Mouse (Mus musculus): Measurements from ENCODE around the gene Mrps22. TPM values are rescaled to one million over a fixed set of nuclear protein-coding genes. Genes with fewer than 3 reads are reported as not detected.
A peak's percentile ranks its signal among the peaks of the same experiment; 100 is the strongest.

Mrps22 gene
- polyA plus RNA-seq (2015; fragmentation: Nextera tagmentation; extraction: Ambion mirVana) = 60.7 and 62.6 TPM in 2 replicates

DNA sequence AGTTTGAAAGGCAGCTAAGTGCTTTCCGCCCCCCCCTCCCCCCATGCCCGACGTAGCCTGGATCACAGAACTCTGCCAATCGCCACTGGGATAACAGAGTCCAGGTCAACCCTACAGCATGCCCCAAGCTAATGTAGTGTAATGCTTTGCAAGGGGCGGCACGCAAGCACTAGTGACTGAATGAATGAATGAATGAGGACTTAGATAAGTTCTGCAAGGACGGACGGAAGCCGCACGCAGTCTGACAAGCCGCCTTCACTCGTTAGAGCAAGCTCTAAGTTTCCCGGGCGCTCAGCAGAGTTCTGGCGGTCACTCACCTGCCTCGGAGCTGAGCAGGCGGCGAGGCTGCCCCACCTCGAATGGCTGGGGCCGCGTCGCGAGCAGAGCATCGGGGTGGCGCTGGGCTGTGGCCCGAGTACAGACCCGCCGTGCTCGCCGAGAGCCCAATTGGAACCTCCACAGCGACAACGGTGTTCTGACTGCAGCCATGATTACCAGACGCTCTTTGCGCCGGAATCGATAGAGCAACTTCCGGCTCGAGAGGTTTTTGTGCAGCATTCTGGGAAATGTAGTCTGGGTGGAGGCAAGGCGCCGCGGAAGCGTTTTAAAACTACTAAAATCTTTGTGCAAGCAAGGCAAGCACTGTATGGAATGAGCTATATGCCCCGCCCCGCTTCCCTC lies at the start of gene Mrps22:
TSS of gene Mrps22 (minus strand) at position 505 of the 681 bp plus-strand sequence.
- WGBS = under 1% methylated on average over 44 of the region's 44 CpGs
- H3K27me3 ChIP-seq = no peaks in the 10 kb centered on the region
- H3K4me2 ChIP-seq (replicated peaks) = peak within 1 kb of the TSS; percentile 94
- peak; percentile 95 for ATAC-seq (ENCODE audit: low FRiP score, low read depth)
- no peaks in the 10 kb centered on the region for H3K9me3 ChIP-seq
- H3K4me1 ChIP-seq = peaks cover 13% of the 10 kb centered on the region
- H3K9ac ChIP-seq = peak within 1 kb of the TSS; percentile 88
- H3K36me3 ChIP-seq = peaks cover 26% of the 10 kb centered on the region
- peak within 1 kb of the TSS; percentile 82 for H3K4me3 ChIP-seq
- 0 out of 2 replicates have a peak within 1 kb of the TSS, but pooled peaks have one; percentile 16 for H3K27ac ChIP-seq

GRCm38 (mm10) chr9:98650547-98650946 lies 49.1 kb upstream of the Mrps22 start:
- Histone ChIP-seq H3K4me2 (replicated peaks) (no peak overlapping the region), H3K4me3 (no peak overlapping the region), H3K4me1 (0 out of 2 replicates have a peak, but pooled peaks cover 4% of the 10 kb centered on the region), H3K27me3 (peaks cover 5% of the 10 kb centered on the region; the same call in 1 of the 2 replicates), H3K36me3 (no peaks in the 10 kb centered on the region), H3K9me3 (no peaks in the 10 kb centered on the region), H3K9ac (no peak overlapping the region), H3K27ac (no peak overlapping the region)
- ATAC-seq (ENCODE audit: low FRiP score, low read depth) = no peak
- WGBS = 31% methylated on average over 8 of the region's 8 CpGs

DNA sequence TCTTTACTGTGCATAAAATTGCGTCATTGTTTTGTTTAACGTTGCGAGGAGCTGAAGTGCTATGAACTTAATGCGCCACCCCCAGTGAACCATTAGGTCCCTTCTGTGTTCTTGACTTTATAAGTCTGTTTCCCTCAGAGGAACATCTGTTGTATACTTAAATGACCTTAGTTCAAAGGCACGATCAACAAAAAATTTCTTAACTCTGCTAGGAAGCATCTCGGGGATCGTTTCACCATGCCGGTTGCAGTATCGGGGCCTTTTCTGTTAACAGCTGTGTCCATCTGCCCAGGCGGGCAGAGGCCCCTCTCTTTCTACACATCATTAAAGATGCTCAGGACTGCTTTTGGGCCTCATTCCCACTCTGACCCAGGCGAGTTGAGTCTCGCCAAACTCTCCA lies 46.0 kb upstream of the Mrps22 start:
- peaks cover 14% of the 10 kb centered on the region for H3K27me3 ChIP-seq
- H3K27ac ChIP-seq = no peak overlapping the region
- H3K36me3 ChIP-seq = no peaks in the 10 kb centered on the region
- H3K4me3 ChIP-seq = no peak overlapping the region
- WGBS = 44% methylated on average over 12 of the region's 12 CpGs
- H3K9ac ChIP-seq = no peak overlapping the region
- 0 out of 2 replicates have a peak, but pooled peaks cover 4% of the 10 kb centered on the region for H3K4me1 ChIP-seq
- no peaks in the 10 kb centered on the region for H3K9me3 ChIP-seq
- no peak for ATAC-seq (ENCODE audit: low FRiP score, low read depth)
- no peak overlapping the region for H3K4me2 ChIP-seq (replicated peaks)

DNA sequence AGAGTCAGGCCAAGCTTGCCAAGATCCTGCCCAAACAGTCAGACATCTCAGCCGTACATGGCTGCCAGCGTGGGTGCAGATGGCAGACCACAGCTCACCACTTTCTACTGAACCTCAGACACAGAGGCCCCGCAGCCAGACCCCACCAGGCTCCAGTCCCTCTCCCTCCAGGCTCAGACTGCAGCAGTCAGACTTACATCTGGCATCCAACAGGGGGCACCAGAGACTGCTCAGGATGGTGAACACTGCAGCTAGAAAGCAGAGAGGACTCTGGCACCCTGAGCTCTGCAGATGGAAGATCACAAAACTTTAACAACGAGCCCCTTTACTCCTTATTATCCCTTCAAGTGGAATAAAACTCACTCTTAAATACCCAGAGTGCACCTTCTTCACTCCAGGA lies 44.3 kb upstream of the Mrps22 start:
- peak; percentile 87 for ATAC-seq (ENCODE audit: low FRiP score, low read depth)
- Histone ChIP-seq H3K4me3 (no peak overlapping the region), H3K4me1 (0 out of 2 replicates have a peak, but pooled peaks cover 4% of the 10 kb centered on the region), H3K9me3 (no peaks in the 10 kb centered on the region), H3K9ac (no peak overlapping the region), H3K27ac (no peak overlapping the region), H3K27me3 (peaks cover 14% of the 10 kb centered on the region), H3K4me2 (replicated peaks) (no peak overlapping the region), H3K36me3 (no peaks in the 10 kb centered on the region)
- 21% methylated on average over 4 of the region's 4 CpGs for WGBS

DNA sequence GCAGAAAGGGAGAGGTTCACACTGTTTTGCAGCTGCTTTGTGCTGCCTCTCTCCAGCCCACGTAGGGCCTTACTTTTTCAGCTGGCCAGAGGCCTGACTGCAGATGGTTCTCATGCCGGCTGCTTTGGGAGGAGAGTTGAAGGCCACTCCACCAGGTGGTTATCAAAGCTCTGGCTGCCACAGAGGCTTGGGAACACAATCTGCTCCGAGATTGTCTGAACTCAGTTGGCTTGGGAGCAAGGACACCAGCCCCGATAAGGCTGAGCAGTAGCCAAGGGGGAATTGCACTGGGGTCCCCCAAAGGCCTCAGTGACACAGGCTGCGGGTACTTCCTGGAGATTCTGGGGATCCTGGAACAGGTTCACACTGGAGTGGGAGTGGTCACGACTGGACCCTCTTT lies 40.7 kb upstream of the Mrps22 start:
- WGBS = 81% methylated on average over 6 of the region's 6 CpGs

DNA sequence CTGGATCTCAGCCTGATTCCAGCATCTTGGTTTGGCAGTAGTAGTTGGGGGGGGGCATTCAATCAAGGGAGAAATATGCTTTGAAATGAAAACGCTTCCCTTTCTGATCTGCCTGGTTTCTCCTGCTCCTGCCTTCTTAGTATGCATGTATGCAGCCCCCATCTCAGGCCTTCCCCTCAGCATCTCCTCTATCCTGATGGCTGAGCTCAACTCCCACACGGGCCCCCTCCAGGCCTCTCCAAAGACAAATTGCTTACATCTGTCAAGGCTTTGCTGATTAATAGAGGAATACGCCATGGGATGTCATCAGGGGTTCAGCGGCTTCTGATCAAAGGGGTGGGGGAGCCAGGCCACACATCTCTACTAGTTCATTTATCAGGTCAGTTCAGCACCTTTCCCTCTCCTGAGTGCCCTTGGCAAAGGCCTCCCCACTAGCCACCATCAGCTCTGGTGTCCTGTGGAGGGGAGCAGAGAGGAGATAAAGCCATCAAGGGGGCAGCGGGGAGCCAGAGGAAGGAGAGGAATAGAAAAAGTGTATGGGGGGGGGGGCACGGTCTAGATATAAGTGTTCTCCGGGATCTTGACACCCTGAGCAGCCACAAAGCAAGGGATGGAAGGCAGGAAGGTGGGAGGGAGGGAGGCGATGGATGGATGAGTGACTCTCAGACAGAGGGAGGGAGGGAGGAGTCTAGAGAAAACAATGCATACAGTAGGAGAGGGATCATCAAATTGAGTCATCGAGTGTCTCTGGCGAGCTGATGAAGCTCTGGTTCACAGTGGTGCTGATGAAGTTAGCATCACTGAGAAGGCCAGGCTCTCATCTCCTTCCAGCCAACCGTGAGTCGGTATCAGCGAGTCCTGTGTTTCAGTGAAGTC lies 32.1 kb upstream of the Mrps22 start:
- H3K4me3 ChIP-seq = no peak overlapping the region
- peaks cover 7% of the 10 kb centered on the region for H3K4me1 ChIP-seq
- no peak overlapping the region for H3K4me2 ChIP-seq (replicated peaks)
- peaks cover 3% of the 10 kb centered on the region; the same call in 1 of the 2 replicates for H3K9me3 ChIP-seq
- no peak overlapping the region for H3K9ac ChIP-seq
- ATAC-seq (ENCODE audit: low FRiP score, low read depth) = no peak
- H3K27ac ChIP-seq = no peak overlapping the region
- H3K36me3 ChIP-seq = no peaks in the 10 kb centered on the region
- WGBS = 69% methylated on average over 13 of the region's 13 CpGs
- no peaks in the 10 kb centered on the region; the same call in 1 of the 2 replicates for H3K27me3 ChIP-seq

More for the DNA sequence above, 40.7 kb upstream of the Mrps22 start:
- no peak overlapping the region for H3K9ac ChIP-seq
- H3K27ac ChIP-seq = no peak overlapping the region
- H3K36me3 ChIP-seq = no peaks in the 10 kb centered on the region
- no peak overlapping the region for H3K4me2 ChIP-seq (replicated peaks)
- no peaks in the 10 kb centered on the region for H3K4me1 ChIP-seq
- ATAC-seq (ENCODE audit: low FRiP score, low read depth) = no peak
- no peak overlapping the region for H3K4me3 ChIP-seq
- H3K27me3 ChIP-seq = peaks cover 9% of the 10 kb centered on the region
- peaks cover 3% of the 10 kb centered on the region; the same call in 1 of the 2 replicates for H3K9me3 ChIP-seq

DNA sequence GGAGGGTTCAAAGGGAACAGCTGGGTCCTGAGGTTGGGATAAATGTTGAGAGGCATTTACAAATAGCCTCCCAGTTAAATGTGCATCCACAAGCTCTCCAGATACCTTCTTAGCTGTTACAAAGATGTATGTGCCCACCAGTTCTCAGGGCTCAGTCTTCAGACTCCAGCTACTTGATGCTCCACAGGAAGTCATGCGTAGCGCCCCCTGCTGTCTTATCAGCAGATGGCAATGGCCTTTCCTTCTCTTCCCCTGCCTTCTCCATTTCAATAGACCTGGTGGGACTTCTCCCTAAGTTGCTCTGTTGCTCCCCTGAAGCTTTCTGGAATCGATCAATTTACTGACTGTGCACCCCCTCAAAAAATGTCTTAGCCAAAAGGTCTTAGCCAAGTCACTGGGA lies 27.0 kb upstream of the Mrps22 start:
- no peak overlapping the region for H3K4me2 ChIP-seq (replicated peaks)
- H3K27me3 ChIP-seq = peaks cover 9% of the 10 kb centered on the region; the same call in 1 of the 2 replicates
- H3K4me1 ChIP-seq = peaks cover 7% of the 10 kb centered on the region
- H3K4me3 ChIP-seq = no peak overlapping the region
- H3K27ac ChIP-seq = no peak overlapping the region
- no peaks in the 10 kb centered on the region for H3K9me3 ChIP-seq
- no peak for ATAC-seq (ENCODE audit: low FRiP score, low read depth)
- no peak overlapping the region for H3K9ac ChIP-seq
- no peaks in the 10 kb centered on the region for H3K36me3 ChIP-seq
- WGBS = 42% methylated on average over 3 of the region's 3 CpGs

GRCm38 (mm10) chr9:98604896-98605295 lies 3.4 kb upstream of the Mrps22 start:
- no peaks in the 10 kb centered on the region for H3K9me3 ChIP-seq
- H3K36me3 ChIP-seq = no peaks in the 10 kb centered on the region
- peaks cover 12% of the 10 kb centered on the region for H3K4me1 ChIP-seq
- H3K27me3 ChIP-seq = no peaks in the 10 kb centered on the region
- no peak overlapping the region for H3K4me2 ChIP-seq (replicated peaks)
- ATAC-seq (ENCODE audit: low FRiP score, low read depth) = no peak
- 70% methylated on average over 4 of the region's 4 CpGs for WGBS
- H3K4me3 ChIP-seq = no peak overlapping the region
- no peak overlapping the region for H3K27ac ChIP-seq
- H3K9ac ChIP-seq = no peak overlapping the region

GRCm38 (mm10) chr9:98601837-98602359 lies 438 bp upstream of the Mrps22 start:
- Histone ChIP-seq H3K9ac (peak overlapping the region; percentile 88), H3K27ac (no peak overlapping the region), H3K36me3 (peaks cover 20% of the 10 kb centered on the region), H3K4me1 (peaks cover 13% of the 10 kb centered on the region), H3K4me2 (replicated peaks) (peak overlapping the region; percentile 94), H3K4me3 (peak overlapping the region; percentile 82), H3K9me3 (no peaks in the 10 kb centered on the region), H3K27me3 (no peaks in the 10 kb centered on the region)
- peak; percentile 16; the same call in 1 of the 2 replicates for ATAC-seq (ENCODE audit: low FRiP score, low read depth)
- WGBS = 53% methylated on average over 11 of the region's 11 CpGs

GRCm38 (mm10) chr9:98600094-98600493 lies 1.4 kb downstream of the Mrps22 start:
- Histone ChIP-seq H3K36me3 (peaks cover 36% of the 10 kb centered on the region), H3K4me1 (peaks cover 13% of the 10 kb centered on the region), H3K4me2 (replicated peaks) (peak overlapping the region; percentile 94), H3K27ac (no peak overlapping the region), H3K9ac (no peak overlapping the region), H3K9me3 (no peaks in the 10 kb centered on the region), H3K4me3 (peak overlapping the region; percentile 82), H3K27me3 (no peaks in the 10 kb centered on the region)
- 87% methylated on average over 6 of the region's 6 CpGs for WGBS
- no peak for ATAC-seq (ENCODE audit: low FRiP score, low read depth)

DNA sequence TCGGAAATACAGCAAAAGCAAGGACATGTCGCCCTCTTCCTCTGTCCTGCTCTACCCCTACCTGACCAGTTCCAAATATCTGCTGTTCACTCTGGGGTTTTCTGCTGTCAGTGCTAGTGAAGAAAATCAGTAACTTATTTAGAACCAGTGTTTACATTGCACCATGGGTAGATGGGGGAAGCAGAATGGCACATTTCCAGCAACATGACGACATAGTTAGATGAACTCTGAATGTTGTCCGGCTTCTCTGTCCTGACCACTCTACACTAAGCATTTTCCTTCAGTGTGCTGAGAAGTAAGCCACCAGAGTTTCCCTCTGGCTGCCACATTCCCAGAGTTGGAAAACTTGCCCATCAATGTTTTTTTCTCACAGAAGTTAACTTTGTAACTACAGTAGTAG lies 17.6 kb downstream of the Mrps22 start:
- Histone ChIP-seq H3K4me1 (no peaks in the 10 kb centered on the region), H3K4me3 (no peak overlapping the region), H3K27ac (no peak overlapping the region), H3K9ac (no peak overlapping the region), H3K27me3 (no peaks in the 10 kb centered on the region), H3K9me3 (no peaks in the 10 kb centered on the region), H3K36me3 (peaks cover 88% of the 10 kb centered on the region), H3K4me2 (replicated peaks) (no peak overlapping the region)
- no peak for ATAC-seq (ENCODE audit: low FRiP score, low read depth)
- 94% methylated on average over 4 of the region's 4 CpGs for WGBS

Data from limb, embryonic 13.5 days (tissue).